Mouse (Mus musculus) hindbrain, embryonic 12.5 days (tissue): ENCODE measurements around the gene Blm. TPM values are rescaled to one million over a fixed set of nuclear protein-coding genes. Genes with fewer than 3 reads are reported as not detected.

Experiments
- ATAC-seq: fragments of 200-750 bp; cut with Nextera tagmentation; 2 replicates; pipeline ENCODE4 v1.8.0; 2017; ENCODE audit warnings: moderate TSS enrichment; ENCODE audit not compliant: low FRiP score
- H3K27ac ChIP-seq: fragments of 300-500 bp; sonication (generic); 2 replicates; pipeline ENCODE4 v1.5.1; 2016; ENCODE audit warnings: mild to moderate bottlenecking
- H3K27me3 ChIP-seq: fragments of 300-500 bp; sonication (generic); 2 replicates; pipeline ENCODE4 v1.6.1; 2016; ENCODE audit warnings: mild to moderate bottlenecking
- H3K36me3 ChIP-seq: fragments of 300-500 bp; sonication (generic); 2 replicates; pipeline ENCODE4 v1.6.1; 2016; ENCODE audit warnings: mild to moderate bottlenecking
- H3K4me1 ChIP-seq: fragments of 300-500 bp; sonication (generic); 2 replicates; pipeline ENCODE4 v1.6.1; 2016
- H3K4me2 ChIP-seq: fragments of 300-500 bp; sonication (generic); replicated peaks from 2 replicates; pipeline ENCODE4 v1.6.1; 2016; ENCODE audit warnings: mild to moderate bottlenecking
- H3K4me3 ChIP-seq: fragments of 300-500 bp; sonication (generic); 2 replicates; pipeline ENCODE4 v1.5.1; 2016; ENCODE audit warnings: mild to moderate bottlenecking
- H3K9ac ChIP-seq: fragments of 300-500 bp; sonication (generic); 2 replicates; pipeline ENCODE4 v1.6.1; 2016; ENCODE audit warnings: mild to moderate bottlenecking, moderate library complexity
- H3K9me3 ChIP-seq: fragments of 300-500 bp; sonication (generic); replicated peaks from 2 replicates; pipeline ENCODE4 v1.6.1; 2016; ENCODE audit warnings: mild to moderate bottlenecking
- WGBS: fragments of 180-500 bp; shearing (Covaris S2); methylation state at CpG from one replicate; pipeline ENCODE4 v1.1.7; 2016; 5-methylcytosine and 5-hydroxymethylcytosine counted together
- polyA plus RNA-seq: library from polyadenylated mRNA; unstranded; fragments of >200 nt; fragmentation: Nextera tagmentation; extraction: Ambion mirVana; gene quantifications from 2 replicates; pipeline ENCODE4 v1.2.1, GENCODE M21; 2016

The Blm gene
- polyA plus RNA-seq, 1 experiment from 2014 or later: 24.7 TPM

DNA sequence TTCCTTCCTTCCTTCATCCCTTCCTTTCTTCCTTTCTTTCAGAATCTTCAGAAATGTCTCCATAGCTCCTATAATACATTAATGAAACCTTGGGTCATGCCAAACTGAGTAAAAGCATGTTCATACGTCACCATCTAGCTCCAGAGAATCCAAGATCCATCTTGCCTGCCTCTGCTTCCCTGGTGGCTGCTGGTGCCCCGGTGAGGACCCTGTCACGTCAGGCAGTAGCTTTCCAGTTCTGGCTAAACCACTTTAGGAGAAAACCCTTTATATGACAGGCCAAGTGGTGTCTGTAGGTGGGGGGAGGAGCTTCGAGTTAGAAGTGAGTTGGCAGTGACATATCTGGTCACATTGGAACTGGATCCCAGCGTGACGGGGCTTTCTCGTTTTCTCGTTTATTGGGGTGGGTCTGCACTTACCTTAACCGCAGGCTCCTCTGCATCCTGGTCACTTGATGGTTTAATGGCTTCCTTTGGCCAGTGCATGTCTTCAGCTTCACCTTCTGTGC is 129.7 kb downstream of the Blm start, which contains the start of gene Furin:
Gene Furin, minus strand, starts transcription at position 249 of the 508 bp plus-strand sequence.
- Histone ChIP-seq H3K4me2 (no peak within 1 kb of the TSS), H3K4me1 (peaks cover 16% of the 10 kb centered on the region), H3K27ac (no peak within 1 kb of the TSS), H3K4me3 (no peak within 1 kb of the TSS), H3K36me3 (no peaks in the 10 kb centered on the region), H3K9me3 (no peaks in the 10 kb centered on the region), H3K27me3 (peaks cover 17% of the 10 kb centered on the region), H3K9ac (no peak within 1 kb of the TSS)
- ATAC-seq: no peak
- 73% methylated on average over 9 of the region's 9 CpGs for WGBS

Other genes starting within 250 kb of the Blm start
- gene Prc1, start 240.7 kb downstream of the Blm start, polyA plus RNA-seq: 110 and 117 TPM in 2 replicates
- 9.8 and 14.1 TPM in 2 replicates for gene Rccd1, start 210.7 kb downstream of the Blm start, polyA plus RNA-seq
- gene Unc45a, start 194.1 kb downstream of the Blm start, polyA plus RNA-seq: 56.2 and 60.6 TPM in 2 replicates
- gene Hddc3, start 192.0 kb downstream of the Blm start, polyA plus RNA-seq: 20.2 and 22.0 TPM in 2 replicates
- gene Man2a2, start 163.7 kb downstream of the Blm start, polyA plus RNA-seq: 27.2 and 30.9 TPM in 2 replicates
- 10.2 and 11.8 TPM in 2 replicates for gene Fes, start 147.2 kb downstream of the Blm start, polyA plus RNA-seq
- 6.1 and 6.9 TPM in 2 replicates for gene Furin, start 129.7 kb downstream of the Blm start, polyA plus RNA-seq
- 13.8 and 15.3 TPM in 2 replicates for gene Crtc3, start 153.8 kb upstream of the Blm start, polyA plus RNA-seq